Mouse (Mus musculus) ES-E14 (cell line): ENCODE results near the gene Kng2. TPM values are rescaled to one million over a fixed set of nuclear protein-coding genes. Genes with fewer than 3 reads are reported as not detected.

ENCODE experiments used
- DNase-seq: peaks from one replicate; pipeline ENCODE4 v3.0.0-alpha.2; 2013; ENCODE audit warnings: low read depth, low spot score
- H3K27ac ChIP-seq: 2 replicates; pipeline ENCODE4 v1.5.1; 2012; ENCODE audit warnings: low read depth, mild to moderate bottlenecking, low read length, moderate library complexity, mixed read lengths; ENCODE audit not compliant: poor library complexity, insufficient read depth, severe bottlenecking
- H3K36me3 ChIP-seq: 2 replicates; pipeline ENCODE4 v1.6.1; 2012; ENCODE audit warnings: mild to moderate bottlenecking, low read length, moderate library complexity, mixed read lengths; ENCODE audit not compliant: control insufficient read depth, poor library complexity, insufficient read depth, severe bottlenecking
- H3K4me1 ChIP-seq, 2 experiments: fragments of 150-350 bp in 1 of 2; sonication (generic) in 1 of 2; 2 replicates each; pipeline ENCODE4 v1.6.1; 2012; ENCODE audit warnings: low read length in 2 of 2, mild to moderate bottlenecking in 1 of 2, mixed read lengths in 1 of 2; ENCODE audit not compliant: control insufficient read depth in 2 of 2, insufficient read depth in 2 of 2, poor library complexity in 1 of 2
- H3K4me3 ChIP-seq, 2 experiments: fragments of 150-350 bp in 1 of 2; sonication (generic) in 1 of 2; 2 replicates each; pipeline ENCODE4 v1.5.1; 2012; ENCODE audit warnings: low read length in 2 of 2, low read depth in 1 of 2, mild to moderate bottlenecking in 1 of 2, mixed read lengths in 1 of 2; ENCODE audit not compliant: insufficient read depth in 1 of 2, poor library complexity in 1 of 2, severe bottlenecking in 1 of 2
- H3K9ac ChIP-seq: 2 replicates; pipeline ENCODE4 v1.6.1; 2012; ENCODE audit warnings: low read depth, mild to moderate bottlenecking, low read length, mixed read lengths; ENCODE audit not compliant: poor library complexity, insufficient read depth, severe bottlenecking
- H3K9me3 ChIP-seq: fragments of 150-350 bp; sonication (generic); 2 replicates; pipeline ENCODE4 v1.6.1; 2012; ENCODE audit warnings: low read depth, mild to moderate bottlenecking, low read length; ENCODE audit not compliant: control insufficient read depth, insufficient read depth
- CHD2 ChIP-seq: IDR thresholded peaks from 2 replicates; pipeline ENCODE4 v1.6.1; 2014; ENCODE audit warnings: mild to moderate bottlenecking, low read depth, low read length, inconsistent platforms
- HCFC1 ChIP-seq: IDR thresholded peaks from 2 replicates; pipeline ENCODE4 v1.6.1; 2012; ENCODE audit warnings: low read length, inconsistent platforms, borderline replicate concordance; ENCODE audit not compliant: insufficient read depth
- MAFK ChIP-seq: IDR thresholded peaks from 2 replicates; pipeline ENCODE4 v1.6.1; 2014; ENCODE audit warnings: mild to moderate bottlenecking, low read depth, low read length, inconsistent platforms; ENCODE audit not compliant: insufficient read depth
- ZC3H11A ChIP-seq: IDR thresholded peaks from 2 replicates; pipeline ENCODE4 v1.6.1; 2012; ENCODE audit warnings: low read depth, mild to moderate bottlenecking, inconsistent platforms, low read length, borderline replicate concordance
- ZNF384 ChIP-seq: IDR thresholded peaks from 2 replicates; pipeline ENCODE4 v1.6.1; 2012; ENCODE audit warnings: low read depth, low read length, inconsistent platforms
- in situ Hi-C, 2 experiments: fragments of 600-800 bp; cut with MboI; formaldehyde crosslinking; loops; one replicate each; pipeline ENCODE4 v1.15.1; 2025; ENCODE audit warnings: low sequenced_read_pairs in 2 of 2, inconsistent platforms in 1 of 2; ENCODE audit not compliant: unreplicated experiment in 2 of 2
- total RNA-seq: library from RNA; depleted of rRNA; stranded (reverse); fragments of 300-350 nt; gene quantifications from 2 replicates; pipeline ENCODE4 v1.2.3, GENCODE M21; 2012

The Kng2 gene
- total RNA-seq, 1 experiment = 0.22 TPM

- no peak for DNase-seq
- TF ChIP-seq MAFK (no peak), ZC3H11A (peak; percentile 35; the same call in 1 of the 2 replicates)
- in situ Hi-C loops = no loop called here
- Histone ChIP-seq H3K9me3 (no peaks in the 10 kb centered on the region), H3K4me1 (peaks cover 0 to 2% of the 10 kb centered on the region in 2 experiments; a peak in 1 of 4 replicates), H3K9ac (no peak overlapping the region), H3K27ac (no peak overlapping the region), H3K36me3 (no peaks in the 10 kb centered on the region), H3K4me3 (no peak overlapping the region)
Observed at GRCm38 (mm10) chr16:23046319-23046718, 17.0 kb upstream of the Kng2 start.

GRCm38 (mm10) chr16:23040876-23041275, 11.6 kb upstream of the Kng2 start:
- peaks cover 0 to 2% of the 10 kb centered on the region in 2 experiments; a peak in 1 of 4 replicates for H3K4me1 ChIP-seq
- H3K9ac ChIP-seq = no peak overlapping the region
- no peak overlapping the region for H3K27ac ChIP-seq
- in situ Hi-C loops = no loop called here
- H3K4me3 ChIP-seq = no peak overlapping the region
- no peak for DNase-seq
- TF ChIP-seq ZC3H11A (no peak), MAFK (no peak), HCFC1 (no peak), CHD2 (no peak), ZNF384 (no peak)
- no peaks in the 10 kb centered on the region; the same call in 1 of the 2 replicates for H3K36me3 ChIP-seq
- H3K9me3 ChIP-seq = no peaks in the 10 kb centered on the region

- Histone ChIP-seq H3K4me1 (no peaks in the 10 kb centered on the region; a peak in 1 of 4 replicates), H3K27ac (no peak overlapping the region), H3K36me3 (no peaks in the 10 kb centered on the region; the same call in 1 of the 2 replicates), H3K4me3 (no peak overlapping the region), H3K9me3 (no peaks in the 10 kb centered on the region), H3K9ac (no peak overlapping the region)
- TF ChIP-seq MAFK (no peak), CHD2 (no peak), HCFC1 (no peak), ZC3H11A (no peak), ZNF384 (no peak)
- no peak for DNase-seq
- in situ Hi-C loops = no loop called here
Observed at GRCm38 (mm10) chr16:23039281-23039680, 10.0 kb upstream of the Kng2 start.

GRCm38 (mm10) chr16:23037744-23038143, 8.5 kb upstream of the Kng2 start:
- Histone ChIP-seq H3K9ac (no peak overlapping the region), H3K4me3 (no peak overlapping the region), H3K36me3 (no peaks in the 10 kb centered on the region; the same call in 1 of the 2 replicates), H3K4me1 (no peaks in the 10 kb centered on the region; a peak in 1 of 4 replicates), H3K9me3 (0 out of 2 replicates have a peak, but pooled peaks cover under 1% of the 10 kb centered on the region), H3K27ac (no peak overlapping the region)
- in situ Hi-C loops = no loop called here
- TF ChIP-seq ZNF384 (no peak), HCFC1 (no peak), CHD2 (no peak), MAFK (no peak), ZC3H11A (no peak)
- no peak for DNase-seq

- Histone ChIP-seq H3K4me3 (no peak overlapping the region), H3K36me3 (no peaks in the 10 kb centered on the region; the same call in 1 of the 2 replicates), H3K27ac (no peak overlapping the region), H3K9me3 (peaks cover 4% of the 10 kb centered on the region; the same call in 1 of the 2 replicates), H3K9ac (no peak overlapping the region), H3K4me1 (no peaks in the 10 kb centered on the region)
- DNase-seq = no peak
- TF ChIP-seq MAFK = no peak
- TF ChIP-seq CHD2 = no peak
- TF ChIP-seq ZC3H11A = no peak
- TF ChIP-seq HCFC1 = no peak
- TF ChIP-seq ZNF384 = no peak
- in situ Hi-C loops = no loop called here
Observed at GRCm38 (mm10) chr16:23033673-23034072, 4.4 kb upstream of the Kng2 start.
